Mouse (Mus musculus) mouse embryonic stem cell (cell line): Measurements from ENCODE around the gene Slx1b.
"Not testable (repeated sequence)": the region's sequence is repeated elsewhere in the genome, so short reads cannot be mapped to it uniquely, and the experiment has no call there.

Experiments used
- in situ Hi-C, 2 experiments: fragments of 300-500 bp; cut with MboI; formaldehyde crosslinking; loops; 1 replicate in 1 of 2; 3 replicates in 1 of 2; pipeline ENCODE4 v1.14.3; 2019 to 2020; ENCODE audit warnings: low sequenced_read_pairs in 2 of 2, low pct_unique_long_range_greater_than_20kb in 1 of 2, mixed read lengths in 1 of 2; ENCODE audit not compliant: unreplicated experiment in 1 of 2

The Slx1b gene

DNA sequence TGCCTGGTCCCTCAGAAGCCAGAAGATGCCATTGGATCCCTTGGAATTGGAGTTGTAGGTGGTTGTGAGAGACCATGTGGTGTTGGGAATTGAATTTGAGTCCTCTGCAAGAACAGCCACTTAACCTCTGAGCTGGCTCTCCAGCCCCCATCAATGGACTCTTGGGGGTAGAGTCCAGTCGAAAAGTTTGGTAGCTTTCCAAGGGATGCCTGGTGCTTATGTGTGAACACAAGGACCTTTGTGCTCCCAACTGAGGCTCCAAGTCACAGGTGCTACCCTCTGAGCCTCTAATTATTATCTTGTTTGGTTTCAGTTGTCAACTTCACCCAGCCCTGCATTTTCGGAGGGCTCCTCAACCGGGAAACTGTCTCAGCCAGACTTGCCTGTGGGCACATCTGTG, 4.8 kb downstream of the Slx1b start:
- in situ Hi-C loops = loop anchor here in 1 of 2 experiments (10.0 kb wide), 1 partner anchor 46 kb away; the partner anchor contains the start of gene Sgf29

DNA sequence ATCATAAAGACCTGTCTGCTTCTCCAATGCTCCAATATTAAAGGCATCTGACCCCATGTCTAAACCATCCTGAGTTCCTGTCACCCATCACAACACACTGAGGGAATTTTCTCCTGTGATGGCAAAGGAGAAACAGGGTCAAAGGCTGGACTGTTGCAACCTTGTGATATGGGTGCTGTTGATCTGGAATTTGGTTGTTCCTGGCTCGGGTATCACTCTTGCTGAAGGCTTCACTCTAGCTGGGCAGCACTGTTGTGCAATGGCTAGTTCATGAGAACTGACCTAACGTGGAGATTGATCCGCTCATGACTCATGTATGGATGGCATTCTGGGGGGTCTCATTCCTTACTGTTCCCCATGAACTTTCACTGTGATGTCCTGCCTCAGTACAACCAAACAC, 6.6 kb downstream of the Slx1b start:
- in situ Hi-C loops = no loop called here

DNA sequence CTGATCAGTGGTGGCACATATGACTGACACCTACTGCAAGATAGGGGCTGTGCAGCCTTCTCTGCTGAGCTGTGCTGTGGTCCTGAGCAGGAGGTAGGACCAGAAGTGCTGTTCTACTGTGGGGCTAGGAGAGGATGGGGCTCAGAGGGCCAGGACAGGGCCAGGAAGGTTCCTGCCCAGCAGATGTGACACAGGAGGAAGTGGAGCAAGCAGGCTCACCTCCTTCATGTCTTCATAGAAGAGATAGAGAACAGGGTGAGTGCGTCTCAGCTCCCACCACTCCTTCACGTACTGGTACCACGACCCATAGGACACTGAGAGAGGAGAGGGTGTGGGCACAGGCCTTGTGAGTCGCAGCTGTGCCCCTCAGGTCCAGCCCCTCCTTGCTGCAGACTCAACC, 7.4 kb downstream of the Slx1b start:
- in situ Hi-C loops = not testable (repeated sequence)

DNA sequence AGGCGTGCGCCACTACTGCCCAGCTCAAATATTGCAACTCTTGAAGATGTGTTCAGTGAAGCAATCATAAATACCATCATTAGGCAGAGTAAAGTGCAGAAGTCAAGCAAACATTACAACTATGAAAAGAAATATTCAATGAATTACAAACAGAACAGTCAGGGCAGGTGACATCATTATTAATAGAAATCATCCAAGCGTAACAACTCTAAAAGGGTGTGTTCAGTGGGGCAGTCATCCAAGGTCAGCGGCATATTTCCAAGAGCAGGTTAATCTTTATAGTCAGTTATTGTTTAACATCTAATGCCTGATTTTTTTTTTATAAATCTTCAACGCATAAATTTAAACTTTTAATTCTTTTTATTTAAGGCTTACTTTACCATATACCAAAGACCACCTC, 14.4 kb downstream of the Slx1b start:
- in situ Hi-C loops = no loop called here

DNA sequence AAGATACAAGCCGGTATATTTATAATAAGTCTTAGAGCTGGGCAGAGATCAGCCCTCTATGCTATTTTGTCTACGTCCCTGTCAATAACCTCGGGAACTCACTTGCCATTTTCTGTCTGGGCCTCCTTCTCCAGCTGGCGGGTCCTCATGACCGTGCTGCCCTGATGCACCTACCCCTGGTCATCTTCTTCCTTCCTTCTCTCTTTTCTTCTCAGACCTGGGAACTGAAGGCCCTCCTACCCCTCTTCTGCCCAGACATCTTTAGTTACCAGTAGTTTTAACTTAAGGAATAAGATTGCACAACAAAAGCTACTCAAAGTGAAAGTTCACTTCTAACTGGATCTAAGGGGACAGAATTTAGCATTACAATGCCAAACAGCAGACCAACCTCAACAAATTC, 15.9 kb downstream of the Slx1b start:
- in situ Hi-C loops = no loop called here

DNA sequence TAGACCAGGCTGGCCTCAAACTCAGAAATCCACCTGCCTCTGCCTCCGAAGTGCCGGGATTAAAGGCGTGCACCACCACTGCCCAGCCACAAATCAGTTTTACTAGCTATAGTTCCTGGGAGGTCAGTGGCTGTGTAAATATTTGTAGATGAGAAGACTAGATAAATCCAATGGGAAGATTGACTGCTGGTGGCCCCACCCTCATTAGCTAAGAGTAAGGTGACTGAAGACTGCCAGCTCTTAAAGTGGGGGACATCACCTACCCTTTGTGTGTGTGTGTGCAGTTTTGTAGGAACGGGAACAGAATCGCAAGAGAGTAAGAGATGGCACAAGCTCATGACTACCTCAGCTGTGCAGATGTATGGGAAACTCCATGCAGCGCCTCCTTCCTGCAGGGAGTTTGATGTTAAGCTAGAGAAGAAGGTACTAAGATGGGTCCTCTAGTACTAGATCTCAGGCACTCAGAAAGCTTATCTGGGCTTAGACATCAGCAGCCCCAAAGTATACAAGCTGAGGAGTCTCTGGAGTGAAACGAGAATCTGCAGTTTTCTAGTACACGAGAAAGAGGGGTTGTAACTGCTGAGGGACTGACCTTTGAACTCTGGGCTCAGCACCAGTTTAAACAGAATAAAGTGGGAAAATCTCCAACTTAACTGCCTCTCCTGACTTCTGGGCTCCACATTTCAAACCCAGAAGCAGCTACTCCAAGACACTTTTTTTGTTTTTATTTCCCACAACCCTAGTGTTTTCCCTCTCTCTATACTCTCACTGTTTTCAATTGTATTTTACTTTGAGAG, 16.8 kb downstream of the Slx1b start:
- in situ Hi-C loops = no loop called here

DNA sequence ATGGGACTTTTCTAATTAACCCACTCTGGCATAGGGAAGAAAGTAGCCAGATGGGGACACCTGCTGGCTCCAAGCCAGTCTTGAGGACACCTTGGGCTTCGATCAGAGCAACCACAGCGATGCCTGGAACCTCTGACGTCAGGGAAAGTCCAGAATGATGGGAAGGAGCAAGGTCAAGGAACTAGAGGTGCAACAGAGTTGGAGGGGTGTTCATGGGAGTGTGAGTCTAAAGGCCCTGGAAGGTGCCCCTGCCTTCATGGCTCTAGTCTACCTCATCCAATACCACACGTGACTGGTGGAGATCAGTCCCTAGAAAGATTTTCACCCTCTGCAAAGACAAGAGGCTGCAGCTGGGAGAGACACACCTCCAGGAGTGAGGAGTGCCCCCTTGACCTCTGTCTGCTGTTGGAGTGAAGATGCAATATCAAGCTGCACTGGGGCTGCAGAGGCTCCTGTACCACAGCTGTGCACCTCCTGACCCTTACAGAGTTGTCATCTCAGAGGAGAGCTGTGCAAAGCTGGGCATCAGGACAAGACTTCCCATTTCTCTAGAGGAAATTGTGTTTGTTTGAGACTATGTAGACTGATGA, 18.9 kb downstream of the Slx1b start:
- in situ Hi-C loops = no loop called here

DNA sequence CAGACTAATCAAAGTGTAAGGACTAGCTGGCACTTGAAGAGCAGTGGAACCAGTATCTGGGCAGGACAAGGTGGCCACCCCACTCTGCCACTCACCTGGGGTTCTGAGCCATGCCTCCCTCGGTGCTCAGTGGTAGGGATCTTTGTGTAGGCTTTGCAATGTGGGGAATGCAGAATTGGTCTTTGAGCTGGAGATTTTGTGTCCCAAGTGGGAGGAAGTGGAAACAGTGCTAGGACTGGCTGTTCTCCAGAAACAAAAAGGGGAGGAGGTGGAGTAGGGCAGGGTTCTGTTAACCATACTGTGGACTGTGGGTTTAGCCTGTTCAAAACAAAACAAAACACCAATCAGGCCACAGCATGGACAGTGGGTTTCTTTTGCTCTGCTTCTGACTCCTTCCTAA, 19.4 kb downstream of the Slx1b start, which contains the start of gene Sult1a1:
Gene Sult1a1, minus strand, starts transcription at position 226 of the 400 bp plus-strand sequence.
- in situ Hi-C loops = no loop called here

DNA sequence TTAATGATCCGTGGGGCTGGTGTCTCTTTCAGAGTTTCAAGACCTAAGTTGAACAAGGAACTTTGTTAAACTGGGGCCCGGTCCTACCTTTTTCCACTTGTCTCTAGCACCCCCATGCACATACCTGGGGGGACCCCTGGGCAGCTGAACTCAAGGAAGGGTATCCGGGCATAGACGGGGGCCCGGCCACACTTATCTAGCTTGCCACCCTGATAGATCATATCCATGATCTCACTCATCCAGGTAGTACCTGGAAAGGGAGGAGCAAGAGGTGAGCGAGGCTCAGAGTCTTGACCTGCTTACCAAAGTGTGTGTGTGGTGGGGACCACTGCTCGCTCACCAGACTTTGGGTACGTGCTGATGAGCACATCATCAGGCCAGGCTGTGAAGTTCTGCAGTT, 20.5 kb downstream of the Slx1b start:
- in situ Hi-C loops = no loop called here

DNA sequence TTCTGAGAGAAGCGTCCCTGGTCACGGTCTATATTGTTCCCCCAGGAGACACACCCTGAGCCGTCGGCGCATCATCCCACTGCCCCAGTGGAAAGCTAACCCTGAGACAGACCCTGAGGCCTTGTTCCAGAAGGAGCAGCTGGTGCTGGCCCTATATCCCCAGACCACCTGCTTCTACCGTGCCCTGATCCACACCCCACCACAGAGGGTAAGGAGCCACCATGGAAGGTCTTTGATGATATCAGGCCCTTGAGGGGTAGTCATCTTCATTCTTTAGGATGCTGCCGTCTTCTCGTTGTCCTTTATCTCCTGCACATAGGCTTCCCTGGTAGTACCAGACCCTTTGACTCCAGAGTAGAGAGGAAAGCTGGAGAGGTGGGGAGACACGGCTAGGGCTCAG, 23.5 kb downstream of the Slx1b start:
- in situ Hi-C loops = no loop called here

DNA sequence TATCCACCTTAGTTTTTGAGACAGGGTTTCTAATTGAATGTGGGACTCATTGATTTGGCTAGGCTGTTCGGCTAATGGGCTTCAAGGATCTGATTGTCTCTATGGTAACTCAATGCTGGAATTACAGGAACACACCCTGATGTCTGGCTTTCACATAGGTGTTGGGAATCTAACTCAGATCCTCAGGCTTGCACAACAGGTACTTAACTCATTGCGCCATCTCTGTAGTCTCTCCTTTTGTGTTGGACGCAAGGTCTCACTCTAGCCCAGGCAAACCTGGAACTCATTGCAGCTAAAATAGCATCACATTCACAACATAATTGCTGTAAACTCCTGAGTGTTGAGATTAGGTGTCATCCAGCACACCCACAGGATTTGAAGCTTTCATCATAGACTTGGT, 25.4 kb downstream of the Slx1b start:
- in situ Hi-C loops = no loop called here

DNA sequence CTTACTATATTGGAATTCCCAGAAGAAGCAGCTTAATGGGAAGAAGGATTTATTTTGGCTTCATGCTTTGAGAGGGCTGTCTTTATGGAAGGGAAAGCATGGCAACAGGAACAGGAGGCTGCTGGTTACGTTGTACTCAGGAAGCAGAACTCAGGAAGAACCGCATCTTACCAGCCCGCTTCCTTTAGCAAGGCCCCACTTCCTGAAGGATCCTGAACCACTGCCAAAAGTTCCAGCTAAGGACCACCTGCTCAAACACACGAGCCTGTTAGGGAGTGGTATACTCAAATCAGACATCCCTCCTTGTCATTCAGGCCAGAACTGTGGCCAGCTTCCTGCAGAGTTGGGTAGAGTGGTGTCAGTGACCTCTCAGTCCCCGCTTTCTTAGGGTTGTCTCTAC, 27.1 kb downstream of the Slx1b start:
- in situ Hi-C loops = no loop called here

DNA sequence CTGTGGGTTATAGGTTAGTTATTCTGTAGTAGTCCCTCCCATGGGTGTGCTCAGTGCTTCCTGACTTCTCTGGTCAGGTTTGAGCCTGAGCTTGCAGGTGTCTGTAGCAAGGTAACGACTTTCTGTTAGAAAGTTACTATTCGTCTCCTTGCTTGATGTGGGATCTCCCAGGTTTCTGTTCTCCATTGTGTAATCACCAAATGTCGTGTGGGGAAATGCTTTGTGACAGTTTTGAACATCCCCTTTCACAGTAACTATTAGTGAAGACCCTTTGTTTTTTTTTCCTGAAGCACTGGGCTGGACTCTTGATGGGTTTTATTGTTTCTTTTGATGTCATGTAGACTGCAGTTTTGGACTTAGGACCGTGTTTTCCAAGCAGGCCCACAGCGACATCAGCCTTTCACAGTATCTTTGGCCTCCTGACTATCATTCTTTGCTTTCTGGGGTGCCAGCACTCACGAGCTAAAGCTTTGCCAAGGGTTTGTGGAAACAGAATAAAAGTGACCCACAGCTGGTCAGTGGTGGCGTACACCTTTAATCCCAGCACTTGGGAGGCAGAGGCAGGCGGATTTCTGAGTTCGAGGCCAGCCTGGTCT, 28.0 kb downstream of the Slx1b start:
- in situ Hi-C loops = no loop called here

DNA sequence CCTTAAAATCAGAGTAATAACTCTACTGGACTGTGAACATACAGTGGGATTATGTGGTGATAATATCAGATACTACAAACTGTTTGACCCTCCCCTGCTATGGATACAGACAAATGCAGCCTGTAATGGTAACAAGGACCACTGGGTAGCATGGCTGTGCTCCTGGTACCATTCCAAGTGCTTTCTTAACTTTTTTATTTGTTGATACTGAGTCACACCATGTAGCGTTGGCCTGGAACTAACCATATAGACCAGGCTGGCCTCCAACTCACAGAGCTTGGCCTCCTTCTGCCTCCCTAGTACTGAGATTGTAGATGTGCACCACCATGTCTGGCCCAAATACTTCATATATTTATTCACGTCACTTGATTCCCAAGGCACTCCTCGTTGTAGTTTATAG, 30.3 kb downstream of the Slx1b start:
- in situ Hi-C loops = no loop called here

DNA sequence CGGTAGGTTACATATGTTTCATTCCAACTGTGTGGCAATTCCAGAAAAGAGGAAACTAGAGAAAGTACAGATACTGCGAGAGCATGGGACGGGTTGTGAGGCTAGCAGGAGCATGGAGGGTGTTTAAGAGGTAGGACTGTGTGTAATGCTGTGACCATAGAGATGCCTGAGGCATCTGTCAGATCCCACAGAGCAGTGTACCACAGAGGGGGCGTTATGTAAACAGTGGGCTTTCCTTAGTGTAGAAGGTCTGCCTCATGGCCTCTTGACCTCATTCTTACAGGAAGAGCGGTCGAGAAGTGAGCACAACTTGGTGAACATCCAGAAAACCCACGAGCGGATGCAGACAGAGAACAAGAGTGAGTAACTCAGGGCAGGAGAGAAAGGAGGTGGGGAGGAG, 31.9 kb downstream of the Slx1b start:
- in situ Hi-C loops = no loop called here

DNA sequence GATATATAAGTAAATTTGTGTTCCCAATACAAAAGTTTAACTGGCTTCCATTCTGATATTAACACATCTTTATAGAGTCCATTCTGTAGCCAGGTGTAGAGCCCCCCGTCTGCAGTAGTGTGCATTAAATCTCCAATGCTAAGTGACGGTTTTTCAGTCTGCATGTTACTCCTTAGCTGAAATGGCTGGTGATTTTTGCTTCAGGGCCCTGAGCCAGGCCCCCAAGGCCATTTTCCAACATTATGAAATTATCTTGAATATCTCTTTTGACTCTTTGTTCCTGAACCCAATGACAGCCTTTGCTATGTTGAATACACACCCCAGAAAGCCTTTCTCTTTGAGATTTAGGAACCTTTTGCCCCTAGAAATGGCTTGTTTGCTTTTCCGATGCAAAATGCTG, 35.8 kb downstream of the Slx1b start:
- in situ Hi-C loops = no loop called here

DNA sequence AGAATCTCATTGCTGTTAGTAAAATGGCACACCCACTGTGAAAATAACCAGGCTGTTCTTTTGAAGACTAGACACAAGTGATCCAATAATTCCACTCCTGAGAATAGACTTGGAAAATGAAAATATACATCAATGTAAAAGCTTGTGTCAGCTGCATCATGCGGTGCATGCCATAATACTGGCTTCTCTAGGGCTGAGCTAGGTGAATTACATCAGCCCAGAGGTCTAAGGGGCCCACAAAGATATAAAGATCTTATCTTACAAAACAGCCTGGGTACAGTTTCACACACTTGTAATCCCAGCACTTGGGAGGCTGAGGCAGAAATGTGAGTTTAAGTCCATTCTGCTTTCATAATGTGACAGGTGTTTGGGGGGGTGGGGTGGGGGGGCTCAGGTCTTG, 38.1 kb downstream of the Slx1b start:
- in situ Hi-C loops = no loop called here

DNA sequence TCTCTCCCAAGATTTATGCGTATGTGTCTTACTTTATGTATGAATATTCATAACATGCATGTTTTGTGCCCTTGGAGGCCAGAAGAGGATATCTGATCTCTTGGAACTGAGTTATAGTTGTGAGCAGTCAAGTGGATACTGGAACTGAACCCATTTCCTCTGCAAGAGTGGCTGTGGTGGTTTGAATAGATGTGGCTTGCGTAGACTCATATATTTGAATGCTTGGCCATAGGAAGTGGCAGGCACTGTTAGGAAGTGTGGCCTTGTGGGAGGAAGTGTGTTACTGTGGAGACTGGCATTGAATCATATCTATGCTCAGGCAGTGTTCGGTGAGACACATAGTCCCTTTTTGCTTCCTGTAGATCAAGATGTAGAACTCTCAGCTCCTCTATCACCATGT, 39.9 kb downstream of the Slx1b start:
- in situ Hi-C loops = no loop called here

DNA sequence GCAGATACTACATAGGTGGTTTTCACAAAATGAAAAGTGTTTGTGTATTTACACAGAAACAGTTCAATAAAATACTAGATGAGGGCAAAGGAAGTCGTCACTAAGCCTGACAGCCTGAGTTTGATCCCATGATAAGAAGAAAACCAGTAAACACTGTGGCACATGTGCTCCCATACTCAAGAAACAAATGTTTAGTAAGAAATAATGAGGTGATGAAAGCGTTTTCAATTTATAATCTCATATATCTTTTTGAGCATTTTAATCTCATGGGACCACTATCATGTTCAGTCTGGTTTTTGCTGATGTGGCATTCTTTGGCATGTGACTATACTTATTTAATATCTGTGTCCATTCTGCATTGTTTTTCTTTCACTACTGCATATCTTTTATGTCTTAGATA, 41.6 kb downstream of the Slx1b start:
- in situ Hi-C loops = no loop called here

DNA sequence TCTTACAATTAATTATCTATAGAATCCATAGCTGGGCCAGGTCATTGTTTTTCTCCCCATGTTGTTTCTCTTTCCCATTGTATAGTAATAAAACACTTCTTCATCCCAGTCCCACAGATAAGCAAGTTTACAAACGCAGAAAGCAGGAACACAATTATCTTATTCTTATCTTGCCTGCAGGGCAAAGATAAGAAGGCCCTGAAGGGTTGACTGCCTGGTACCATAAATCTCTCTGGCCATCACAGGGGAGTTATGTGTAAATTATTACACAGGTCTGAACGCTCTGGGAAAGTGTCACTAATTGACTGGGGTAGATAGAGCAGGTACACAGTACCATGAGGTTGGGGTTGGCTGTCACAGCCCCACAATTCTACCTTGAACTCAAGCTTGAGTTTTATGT, 44.7 kb downstream of the Slx1b start:
- in situ Hi-C loops = no loop called here
